Mouse (Mus musculus) kidney, embryonic 16.5 days (tissue): ENCODE results near the gene Syce3. TPM values are rescaled to one million over a fixed set of nuclear protein-coding genes. Genes with fewer than 3 reads are reported as not detected.
A peak's percentile ranks its signal among the peaks of the same experiment; 100 is the strongest.
"Not testable (repeated sequence)": the region's sequence is repeated elsewhere in the genome, so short reads cannot be mapped to it uniquely, and the experiment has no call there.

Experiments
- ATAC-seq: fragments of 200-750 bp; cut with Nextera tagmentation; 2 replicates; pipeline ENCODE4 v1.8.0; 2017; ENCODE audit warnings: moderate TSS enrichment; ENCODE audit not compliant: low FRiP score, low TSS enrichment
- H3K27ac ChIP-seq: fragments of 300-500 bp; sonication (generic); 2 replicates; pipeline ENCODE4 v1.5.1; 2014; ENCODE audit warnings: low read length
- H3K27me3 ChIP-seq: fragments of 300-500 bp; sonication (generic); 2 replicates; pipeline ENCODE4 v1.6.1; 2014; ENCODE audit warnings: low read length, control low read depth, mixed read lengths; ENCODE audit not compliant: insufficient read depth
- H3K36me3 ChIP-seq: fragments of 300-500 bp; sonication (generic); 2 replicates; pipeline ENCODE4 v1.6.1; 2014; ENCODE audit warnings: low read length, control low read depth, mixed read lengths; ENCODE audit not compliant: insufficient read depth
- H3K4me1 ChIP-seq: fragments of 300-500 bp; sonication (generic); 2 replicates; pipeline ENCODE4 v1.6.1; 2014; ENCODE audit warnings: low read length, control low read depth, mixed read lengths; ENCODE audit not compliant: insufficient read depth
- H3K4me2 ChIP-seq: fragments of 300-500 bp; sonication (generic); replicated peaks from 2 replicates; pipeline ENCODE4 v1.6.1; 2014; ENCODE audit warnings: low read depth, low read length
- H3K4me3 ChIP-seq: fragments of 300-500 bp; sonication (generic); 2 replicates; pipeline ENCODE4 v1.5.1; 2014; ENCODE audit warnings: mild to moderate bottlenecking, low read length
- H3K9ac ChIP-seq: fragments of 300-500 bp; sonication (generic); replicated peaks from 2 replicates; pipeline ENCODE4 v1.6.1; 2014; ENCODE audit warnings: low read length
- H3K9me3 ChIP-seq: fragments of 300-500 bp; sonication (generic); 2 replicates; pipeline ENCODE4 v1.6.1; 2016; ENCODE audit warnings: low read length, control low read depth
- WGBS: fragments of 180-500 bp; shearing (Covaris S2); extraction: QIAGEN DNeasy Blood & Tissue Kit; methylation state at CpG from one replicate; pipeline ENCODE4 v1.1.7; 2014; 5-methylcytosine and 5-hydroxymethylcytosine counted together
- polyA plus RNA-seq: library from polyadenylated mRNA; unstranded; fragments of >200 nt; fragmentation: Nextera tagmentation; extraction: Ambion mirVana; gene quantifications from 2 replicates; pipeline ENCODE4 v1.2.1, GENCODE M21; 2015

Syce3 gene
- polyA plus RNA-seq, 1 experiment from 2014 or later = not detected

- Histone ChIP-seq H3K36me3 (no peaks in the 10 kb centered on the region), H3K27me3 (no peaks in the 10 kb centered on the region), H3K4me3 (no peak overlapping the region), H3K4me2 (no peak overlapping the region), H3K9me3 (no peaks in the 10 kb centered on the region), H3K4me1 (peaks cover 5% of the 10 kb centered on the region; the same call in 1 of the 2 replicates), H3K9ac (no peak overlapping the region), H3K27ac (no peak overlapping the region)
- no peak for ATAC-seq
- 71% methylated on average over 3 of the region's 3 CpGs for WGBS
Measured at GRCm38 (mm10) chr15:89434136-89434535, 23.8 kb upstream of the Syce3 start.

- H3K9ac ChIP-seq = no peak overlapping the region
- H3K27me3 ChIP-seq = no peaks in the 10 kb centered on the region
- H3K27ac ChIP-seq = no peak overlapping the region
- WGBS = 87% methylated on average over 4 of the region's 4 CpGs
- no peak overlapping the region for H3K4me3 ChIP-seq
- no peaks in the 10 kb centered on the region for H3K36me3 ChIP-seq
- ATAC-seq = no peak
- no peak overlapping the region for H3K4me2 ChIP-seq
- no peaks in the 10 kb centered on the region for H3K9me3 ChIP-seq
- peaks cover 9% of the 10 kb centered on the region for H3K4me1 ChIP-seq
Measured at GRCm38 (mm10) chr15:89432946-89433345, 22.6 kb upstream of the Syce3 start.

- no peak overlapping the region for H3K9ac ChIP-seq
- 94% methylated on average over 6 of the region's 6 CpGs for WGBS
- H3K27ac ChIP-seq = no peak overlapping the region
- H3K4me3 ChIP-seq = no peak overlapping the region
- H3K4me1 ChIP-seq = peaks cover 9% of the 10 kb centered on the region
- H3K4me2 ChIP-seq = no peak overlapping the region
- no peaks in the 10 kb centered on the region for H3K9me3 ChIP-seq
- peaks cover 5% of the 10 kb centered on the region; the same call in 1 of the 2 replicates for H3K36me3 ChIP-seq
- no peak for ATAC-seq
- no peaks in the 10 kb centered on the region for H3K27me3 ChIP-seq
Measured at GRCm38 (mm10) chr15:89431806-89432205, 21.5 kb upstream of the Syce3 start.

- H3K27ac ChIP-seq = no peak overlapping the region
- peaks cover 11% of the 10 kb centered on the region for H3K36me3 ChIP-seq
- no peak for ATAC-seq
- no peak overlapping the region for H3K4me3 ChIP-seq
- H3K9me3 ChIP-seq = no peaks in the 10 kb centered on the region
- peaks cover 9% of the 10 kb centered on the region for H3K4me1 ChIP-seq
- no peak overlapping the region for H3K4me2 ChIP-seq
- no peak overlapping the region for H3K9ac ChIP-seq
- WGBS = 91% methylated on average over 3 of the region's 3 CpGs
- H3K27me3 ChIP-seq = no peaks in the 10 kb centered on the region
Measured at GRCm38 (mm10) chr15:89431271-89431670, 21.0 kb upstream of the Syce3 start.

- Histone ChIP-seq H3K4me1 (peaks cover 13% of the 10 kb centered on the region), H3K36me3 (peaks cover 14% of the 10 kb centered on the region)
- WGBS = 84% methylated on average over 8 of the region's 9 CpGs
- H3K9ac ChIP-seq, ATAC-seq, H3K9me3 ChIP-seq, H3K4me2 ChIP-seq, H3K27me3 ChIP-seq, H3K4me3 ChIP-seq, H3K27ac ChIP-seq: not testable (repeated sequence)
Measured at GRCm38 (mm10) chr15:89430771-89431170, 20.5 kb upstream of the Syce3 start.

GRCm38 (mm10) chr15:89430341-89430740 is 20.0 kb upstream of the Syce3 start:
- Histone ChIP-seq H3K4me1 (peaks cover 17% of the 10 kb centered on the region), H3K27ac (peak overlapping the region; percentile 98), H3K27me3 (no peaks in the 10 kb centered on the region), H3K4me2 (peak overlapping the region; percentile 70), H3K36me3 (peaks cover 14% of the 10 kb centered on the region), H3K9ac (peak overlapping the region; percentile 87), H3K4me3 (peak overlapping the region; percentile 90), H3K9me3 (no peaks in the 10 kb centered on the region)
- ATAC-seq = no peak
- 49% methylated on average over 6 of the region's 6 CpGs for WGBS

GRCm38 (mm10) chr15:89429352-89430221 is 19.3 kb upstream of the Syce3 start, which contains the start of the genes C730034F03Rik, Gm44502 and Chkb:
Gene C730034F03Rik (plus strand): TSS chr15:89429589.
Gene Gm44502 (minus strand): TSS chr15:89429696.
Gene Chkb (minus strand): TSS chr15:89429908.
- WGBS = under 1% methylated on average over 69 of the region's 70 CpGs

GRCm38 (mm10) chr15:89428821-89429351 is 18.6 kb upstream of the Syce3 start:
- peaks cover 14% of the 10 kb centered on the region for H3K36me3 ChIP-seq
- ATAC-seq = peak; percentile 57
- no peak overlapping the region; the same call in 1 of the 2 replicates for H3K27ac ChIP-seq
- WGBS = 3% methylated on average over 20 of the region's 22 CpGs
- peak overlapping the region; percentile 87 for H3K9ac ChIP-seq
- H3K4me1 ChIP-seq = peaks cover 17% of the 10 kb centered on the region
- H3K9me3 ChIP-seq = no peaks in the 10 kb centered on the region
- peak overlapping the region; percentile 90 for H3K4me3 ChIP-seq
- H3K27me3 ChIP-seq = no peaks in the 10 kb centered on the region
- H3K4me2 ChIP-seq = peak overlapping the region; percentile 70

More at GRCm38 (mm10) chr15:89429352-89430221, 19.3 kb upstream of the Syce3 start, which contains the start of the genes C730034F03Rik, Gm44502 and Chkb:
- Histone ChIP-seq H3K9me3 (no peaks in the 10 kb centered on the region), H3K4me3 (peak within 1 kb of the TSS; percentile 90), H3K4me2 (peak within 1 kb of the TSS; percentile 70), H3K36me3 (peaks cover 14% of the 10 kb centered on the region), H3K27me3 (no peaks in the 10 kb centered on the region), H3K9ac (peak within 1 kb of the TSS; percentile 87), H3K4me1 (peaks cover 17% of the 10 kb centered on the region), H3K27ac (peak within 1 kb of the TSS; percentile 98)
- ATAC-seq = peak; percentile 94

GRCm38 (mm10) chr15:89428136-89428790 is 18.0 kb upstream of the Syce3 start:
- no peaks in the 10 kb centered on the region for H3K27me3 ChIP-seq
- peak overlapping the region; percentile 90 for H3K4me3 ChIP-seq
- no peak overlapping the region for H3K27ac ChIP-seq
- H3K4me2 ChIP-seq = peak overlapping the region; percentile 70
- 87% methylated on average over 19 of the region's 19 CpGs for WGBS
- H3K9ac ChIP-seq = peak overlapping the region; percentile 87
- no peaks in the 10 kb centered on the region for H3K9me3 ChIP-seq
- ATAC-seq = no peak
- H3K4me1 ChIP-seq = peaks cover 17% of the 10 kb centered on the region
- peaks cover 14% of the 10 kb centered on the region for H3K36me3 ChIP-seq
